Mouse (Mus musculus) lung, adult 2 months (tissue): ENCODE data around the gene Ly6g6e.

Source experiments
- CTCF ChIP-seq: fragments of 200-500 bp; IDR thresholded peaks from 2 replicates; pipeline ENCODE4 v1.5.1; 2011; ENCODE audit warnings: mild to moderate bottlenecking, low read length, control low read depth; ENCODE audit not compliant: insufficient read depth
- POLR2A ChIP-seq: fragments of 200-500 bp; IDR thresholded peaks from 2 replicates; pipeline ENCODE4 v1.6.1; 2011; ENCODE audit warnings: low read depth, mild to moderate bottlenecking, control low read depth, low read length, borderline replicate concordance; ENCODE audit errors: extremely low read depth

- TF ChIP-seq CTCF: no peak
- TF ChIP-seq POLR2A: no peak
Measured at GRCm38 (mm10) chr17:35076507-35077176, at the start of gene Ly6g6e.
